Mouse (Mus musculus) NIH3T3 (cell line): ENCODE measurements around the gene Agtrap.
"Not testable (repeated sequence)": the region's sequence is repeated elsewhere in the genome, so short reads cannot be mapped to it uniquely, and the experiment has no call there.

ENCODE experiments used
- DNase-seq: peaks from one replicate; pipeline ENCODE4 v3.0.0-alpha.2; 2012; ENCODE audit warnings: low read depth

Gene Agtrap

GRCm38 (mm10) chr4:148087907-148088527 lies at the start of gene Agtrap:
Gene Agtrap (minus strand): TSS chr4:148088031.
- peak; percentile 93 for DNase-seq

- DNase-seq, result no peak
Observed at GRCm38 (mm10) chr4:148137503-148137902, 49.7 kb upstream of the Agtrap start.

- DNase-seq, result no peak
Observed at GRCm38 (mm10) chr4:148134988-148135387, 47.2 kb upstream of the Agtrap start.

- DNase-seq, result no peak
Observed at GRCm38 (mm10) chr4:148131497-148132081, 43.8 kb upstream of the Agtrap start.

GRCm38 (mm10) chr4:148130561-148131413 lies 43.0 kb upstream of the Agtrap start, which contains the start of gene Draxin:
Gene Draxin (minus strand): TSS chr4:148130698.
- no peak for DNase-seq

GRCm38 (mm10) chr4:148130133-148130532 lies 42.3 kb upstream of the Agtrap start, which contains the start of gene Mad2l2:
Gene Mad2l2 (plus strand): TSS chr4:148130384.
- no peak for DNase-seq

GRCm38 (mm10) chr4:148128672-148129071 lies 40.8 kb upstream of the Agtrap start:
- no peak for DNase-seq

- no peak for DNase-seq
Observed at GRCm38 (mm10) chr4:148128241-148128640, 40.4 kb upstream of the Agtrap start.

- DNase-seq, result no peak
Observed at GRCm38 (mm10) chr4:148122694-148123066, 34.8 kb upstream of the Agtrap start.

- no peak for DNase-seq
Observed at GRCm38 (mm10) chr4:148121982-148122693, 34.3 kb upstream of the Agtrap start.

GRCm38 (mm10) chr4:148121362-148121761 lies 33.5 kb upstream of the Agtrap start:
- no peak for DNase-seq

- DNase-seq, result no peak
Observed at GRCm38 (mm10) chr4:148120555-148120954, 32.7 kb upstream of the Agtrap start.

- not testable (repeated sequence) for DNase-seq
Observed at GRCm38 (mm10) chr4:148119578-148119977, 31.7 kb upstream of the Agtrap start.

GRCm38 (mm10) chr4:148117392-148117791 lies 29.6 kb upstream of the Agtrap start:
- DNase-seq, result no peak

GRCm38 (mm10) chr4:148116657-148117056 lies 28.8 kb upstream of the Agtrap start:
- peak; percentile 28 for DNase-seq

- DNase-seq, result peak; percentile 80
Observed at GRCm38 (mm10) chr4:148115467-148115866, 27.6 kb upstream of the Agtrap start.

- peak; percentile 94 for DNase-seq
Observed at GRCm38 (mm10) chr4:148114758-148115391, 27.0 kb upstream of the Agtrap start.

- no peak for DNase-seq
Observed at GRCm38 (mm10) chr4:148112519-148112918, 24.7 kb upstream of the Agtrap start.

GRCm38 (mm10) chr4:148109215-148109614 lies 21.4 kb upstream of the Agtrap start:
- no peak for DNase-seq

- DNase-seq, result no peak
Observed at GRCm38 (mm10) chr4:148108565-148109100, 20.8 kb upstream of the Agtrap start.

- peak; percentile 57 for DNase-seq
Observed at GRCm38 (mm10) chr4:148107621-148108291, 19.9 kb upstream of the Agtrap start.
